Mouse (Mus musculus) CD4-positive, CD25-positive, alpha-beta regulatory T cell, adult 2 months (primary cell): Measurements from ENCODE around the gene Frmpd1.
A peak's percentile ranks its signal among the peaks of the same experiment; 100 is the strongest.

ENCODE experiments used
- DNase-seq: peaks from one replicate; pipeline ENCODE4 v3.0.0-alpha.2; 2012; ENCODE audit warnings: low read depth, low spot score

Gene Frmpd1

GRCm38 (mm10) chr4:45184521-45185330 lies at the start of gene Frmpd1:
Gene Frmpd1, plus strand, starts transcription at chr4:45184875.
- peak; percentile 21 for DNase-seq

GRCm38 (mm10) chr4:45137636-45138035 lies 47.0 kb upstream of the Frmpd1 start:
- no peak for DNase-seq

- no peak for DNase-seq
Measured at GRCm38 (mm10) chr4:45141835-45142234, 42.8 kb upstream of the Frmpd1 start.

GRCm38 (mm10) chr4:45142411-45142810 lies 42.3 kb upstream of the Frmpd1 start:
- no peak for DNase-seq

- DNase-seq = no peak
Measured at GRCm38 (mm10) chr4:45143005-45143404, 41.7 kb upstream of the Frmpd1 start.

GRCm38 (mm10) chr4:45156433-45156832 lies 28.2 kb upstream of the Frmpd1 start:
- no peak for DNase-seq

- DNase-seq = no peak
Measured at GRCm38 (mm10) chr4:45158608-45159007, 26.1 kb upstream of the Frmpd1 start.

- DNase-seq = no peak
Measured at GRCm38 (mm10) chr4:45160773-45161172, 23.9 kb upstream of the Frmpd1 start.

- peak; percentile 27 for DNase-seq
Measured at GRCm38 (mm10) chr4:45163711-45164110, 21.0 kb upstream of the Frmpd1 start.

GRCm38 (mm10) chr4:45165477-45165876 lies 19.2 kb upstream of the Frmpd1 start:
- no peak for DNase-seq

- no peak for DNase-seq
Measured at GRCm38 (mm10) chr4:45165955-45166354, 18.7 kb upstream of the Frmpd1 start.

GRCm38 (mm10) chr4:45171340-45171739 lies 13.3 kb upstream of the Frmpd1 start:
- DNase-seq = no peak

- no peak for DNase-seq
Measured at GRCm38 (mm10) chr4:45183818-45184520, 706 bp upstream of the Frmpd1 start.

GRCm38 (mm10) chr4:45185331-45185669 lies 625 bp downstream of the Frmpd1 start:
- DNase-seq = no peak

GRCm38 (mm10) chr4:45198296-45198695 lies 13.6 kb downstream of the Frmpd1 start:
- DNase-seq = no peak

GRCm38 (mm10) chr4:45203283-45203682 lies 18.6 kb downstream of the Frmpd1 start:
- no peak for DNase-seq

- no peak for DNase-seq
Measured at GRCm38 (mm10) chr4:45207444-45207843, 22.8 kb downstream of the Frmpd1 start.

- no peak for DNase-seq
Measured at GRCm38 (mm10) chr4:45208832-45209363, 24.2 kb downstream of the Frmpd1 start.

GRCm38 (mm10) chr4:45212342-45213063 lies 27.8 kb downstream of the Frmpd1 start:
- DNase-seq = no peak

GRCm38 (mm10) chr4:45219946-45220345 lies 35.3 kb downstream of the Frmpd1 start:
- DNase-seq = no peak

GRCm38 (mm10) chr4:45222395-45222794 lies 37.7 kb downstream of the Frmpd1 start:
- no peak for DNase-seq

- DNase-seq = no peak
Measured at GRCm38 (mm10) chr4:45230263-45230662, 45.6 kb downstream of the Frmpd1 start.
